Mouse (Mus musculus) heart, postnatal 36 days (tissue): Measurements from ENCODE around the gene Nebl. TPM values are rescaled to one million over a fixed set of nuclear protein-coding genes. Genes with fewer than 3 reads are reported as not detected.

Experiments used
- DNase-seq, 2 experiments: peaks; one replicate each; pipeline ENCODE4 v3.0.0; 2021 to 2022
- intact Hi-C: fragments of 180-260 bp; cut with DNase I; formaldehyde crosslinking; loops from one replicate; pipeline ENCODE4 v1.15.1; 2025
- total RNA-seq, 2 experiments: library from RNA; stranded (reverse); gene quantifications; 2 replicates each; pipeline ENCODE4 v1.2.3; 2021

Nebl gene
- total RNA-seq, 2 experiments from 2014 or later, result 359 to 378 TPM

DNA sequence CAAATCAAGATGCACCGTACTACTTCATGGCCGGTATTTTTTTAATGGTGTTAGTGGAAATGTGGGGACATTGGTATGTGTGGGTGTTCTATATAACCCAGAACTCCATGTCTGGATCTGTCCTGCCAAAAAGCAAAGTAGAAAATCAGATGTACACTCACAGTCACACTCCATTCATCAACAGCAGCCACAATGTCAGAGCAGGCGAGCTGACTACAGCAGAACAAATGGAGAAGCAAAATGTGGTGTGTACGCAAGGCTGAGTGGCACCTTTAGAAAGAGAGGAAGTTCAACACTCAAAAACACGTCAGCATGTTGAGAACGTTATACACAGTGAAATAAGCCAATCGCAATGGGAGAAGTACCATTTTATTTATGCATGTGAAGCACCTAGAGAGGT, 88.5 kb downstream of the Nebl start:
- DNase-seq, result no peak
- intact Hi-C loops, result loop anchor here (5.0 to 10.0 kb wide), 4 partner anchors 218 to 702 kb away; no protein-coding TSS in a partner anchor

DNA sequence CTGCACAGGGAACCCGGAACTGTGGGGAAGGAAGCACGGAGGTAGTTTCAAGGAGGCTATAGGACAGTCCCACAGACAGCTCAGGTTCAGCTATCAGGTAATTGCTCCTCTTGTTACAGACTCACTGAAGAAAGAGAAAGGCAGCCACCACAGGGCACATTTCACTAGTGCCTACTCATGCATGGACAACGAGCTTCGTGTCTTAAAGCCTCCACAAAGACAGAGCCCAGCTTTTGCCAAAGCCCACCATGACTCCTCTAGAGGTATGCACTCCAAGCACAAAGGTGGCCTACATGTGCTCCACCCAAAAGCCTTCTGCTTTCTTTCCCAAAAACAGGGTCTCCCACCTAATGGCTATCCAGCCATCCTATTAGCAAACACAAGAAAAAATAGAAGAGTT, 90.4 kb downstream of the Nebl start:
- no peak for DNase-seq
- intact Hi-C loops, result loop anchor here (5.0 to 10.0 kb wide), 4 partner anchors 216 to 704 kb away; no protein-coding TSS in a partner anchor

DNA sequence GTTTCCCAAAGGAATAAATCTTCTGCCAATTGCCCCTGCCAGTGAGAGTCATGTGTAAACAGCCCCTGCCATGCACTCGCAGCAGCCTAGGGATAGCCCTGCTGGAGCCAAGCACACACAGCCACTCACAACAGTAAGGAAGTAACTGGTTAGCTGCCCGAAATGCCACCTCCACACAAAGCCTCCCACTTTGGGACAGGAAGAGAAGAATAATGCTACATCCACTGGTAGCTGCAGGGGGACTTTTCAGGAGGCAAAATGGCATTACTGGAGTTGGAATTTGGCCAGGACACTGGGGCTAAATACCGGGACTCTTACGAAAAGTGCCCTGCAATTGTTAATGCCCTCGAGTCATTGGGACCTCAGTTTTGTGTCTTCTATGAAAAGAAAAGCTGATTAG, 92.6 kb downstream of the Nebl start:
- no peak for DNase-seq
- intact Hi-C loops, result no loop called here

DNA sequence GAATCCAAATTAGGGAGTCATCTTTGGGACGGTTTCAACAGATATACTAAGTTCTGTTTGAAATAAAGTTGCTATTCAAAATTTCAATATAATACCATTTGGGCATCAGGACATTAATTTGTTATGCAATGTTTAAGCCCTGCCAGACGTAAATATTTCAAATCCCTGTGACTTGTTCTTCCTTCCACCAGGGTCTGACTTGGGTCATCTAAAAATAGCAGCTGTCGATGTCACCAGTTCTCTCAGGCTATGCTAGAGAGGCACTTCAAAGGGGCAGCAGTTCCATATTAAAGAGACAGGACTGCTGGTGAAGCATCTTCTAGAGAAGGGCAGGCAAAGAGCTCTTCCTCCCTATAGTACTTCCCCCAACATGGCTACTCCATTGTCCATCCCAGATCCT, 107.3 kb downstream of the Nebl start:
- peak; percentile 5 to 9 for DNase-seq
- intact Hi-C loops, result loop anchor here (5.0 kb wide), 1 partner anchor 162 kb away; no protein-coding TSS in a partner anchor

DNA sequence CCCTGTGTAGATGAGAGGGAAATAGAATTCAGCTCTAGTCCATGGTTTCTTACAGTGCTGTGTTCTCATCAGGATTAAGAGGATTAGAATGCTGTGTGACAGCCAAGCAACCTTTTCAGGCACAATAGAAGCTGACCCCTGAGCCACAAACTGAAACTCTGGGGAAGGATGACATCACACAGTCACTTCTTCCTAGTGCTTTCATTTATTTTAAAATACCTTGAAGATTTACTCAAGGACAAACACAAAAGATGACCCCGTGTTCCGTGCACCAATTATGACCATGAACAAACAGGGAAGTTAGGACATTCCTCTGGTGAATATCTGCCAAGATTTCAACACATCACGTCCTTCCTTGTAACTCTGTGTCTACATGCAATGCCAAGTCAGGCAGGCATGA, 121.0 kb downstream of the Nebl start:
- no peak for DNase-seq
- intact Hi-C loops, result no loop called here

DNA sequence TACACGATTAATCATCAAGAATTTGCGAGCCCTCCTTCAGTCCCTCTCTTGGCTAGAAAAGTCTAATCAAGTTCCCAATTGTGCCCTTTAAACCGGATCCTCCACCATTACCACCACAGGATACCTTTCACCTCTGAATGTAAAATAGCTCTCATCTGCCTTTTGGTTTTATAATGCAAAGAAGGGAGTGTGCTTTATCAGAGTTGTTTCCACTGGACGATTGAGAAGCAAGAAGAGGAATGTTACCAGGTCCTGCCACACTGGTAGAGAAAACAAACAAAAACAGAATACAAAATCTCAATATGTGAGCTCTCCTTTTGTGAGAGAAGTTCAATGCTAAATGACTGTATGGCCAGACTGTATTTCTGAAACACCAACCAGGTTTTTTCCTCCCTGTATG, 127.7 kb downstream of the Nebl start:
- intact Hi-C loops, result no loop called here

DNA sequence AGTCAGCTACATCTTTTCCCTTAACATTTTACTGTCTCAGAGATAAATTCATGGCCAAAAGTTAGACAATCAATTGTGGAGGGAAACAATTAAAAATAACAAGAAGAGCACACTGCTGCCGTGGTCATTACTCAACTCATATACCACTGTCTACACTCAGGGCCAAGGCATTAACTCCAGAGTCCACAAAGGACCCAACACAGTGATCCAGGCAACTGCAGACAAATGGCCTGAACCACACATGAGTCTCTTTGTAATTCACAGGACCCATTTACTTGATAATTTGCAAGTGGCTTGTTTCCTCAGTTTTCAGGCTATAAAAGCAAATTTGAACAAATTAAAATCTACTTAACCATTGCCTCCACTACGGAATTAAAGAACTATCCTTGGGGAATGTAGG, 130.6 kb downstream of the Nebl start:
- no peak for DNase-seq
- intact Hi-C loops, result no loop called here

More for the DNA sequence above, 127.7 kb downstream of the Nebl start:
- no peak for DNase-seq

DNA sequence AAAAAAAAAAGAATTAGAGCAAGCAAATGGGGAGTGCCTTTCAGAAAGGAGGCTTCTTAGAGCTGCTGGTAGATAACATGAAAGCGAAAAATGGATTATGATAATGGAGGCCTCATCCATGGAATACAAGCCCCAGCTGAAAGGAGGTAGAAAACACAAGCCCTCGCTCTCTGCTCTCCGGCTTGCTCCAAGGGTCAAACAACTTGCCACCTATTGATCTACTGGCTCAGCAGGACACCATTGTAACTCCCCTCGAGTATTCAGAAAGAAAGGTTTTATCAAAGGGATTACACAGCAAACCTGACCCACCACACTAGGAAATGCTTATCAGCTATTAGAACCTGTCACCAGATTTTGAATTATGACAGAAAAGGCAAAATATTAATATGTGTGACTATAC, 131.4 kb downstream of the Nebl start:
- intact Hi-C loops, result no loop called here
- no peak for DNase-seq

DNA sequence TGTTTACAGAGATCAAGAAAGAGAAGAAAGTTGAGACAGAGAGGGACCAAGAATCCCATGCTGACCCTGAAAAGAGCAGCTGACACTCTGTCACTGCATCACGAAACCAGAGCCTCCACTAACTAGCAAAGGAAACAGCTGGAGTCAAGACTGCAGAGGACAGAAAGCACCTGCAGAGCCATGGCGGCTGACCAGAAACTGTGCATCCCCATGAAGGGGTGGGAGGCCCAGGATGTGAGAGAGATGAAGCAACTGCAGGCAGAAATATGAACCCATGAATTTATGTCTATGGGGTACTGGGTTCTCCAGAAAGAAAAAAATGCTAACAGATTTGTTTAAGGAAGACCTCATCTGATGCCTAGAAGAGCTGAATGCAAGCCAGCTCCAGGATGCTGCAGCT, 133.3 kb downstream of the Nebl start:
- intact Hi-C loops, result no loop called here
- no peak for DNase-seq

DNA sequence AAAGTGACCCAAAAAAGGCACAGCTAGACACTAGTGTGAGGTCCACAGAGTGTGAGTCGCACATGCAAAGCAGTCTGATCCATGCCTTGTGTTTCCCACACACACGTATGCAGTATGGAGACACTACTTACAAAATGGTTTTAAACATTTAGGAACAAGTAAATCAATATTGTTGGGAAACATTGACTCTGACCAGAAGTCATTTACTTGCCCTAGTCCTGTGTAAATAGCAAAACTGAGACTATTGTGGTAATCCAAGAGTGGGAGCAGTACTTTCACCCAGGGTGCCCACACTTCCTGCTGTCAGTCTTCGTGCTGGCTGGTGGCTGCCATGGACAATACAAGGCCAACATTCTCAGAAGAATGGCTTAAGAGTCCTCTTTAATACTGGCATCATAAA, 141.6 kb downstream of the Nebl start:
- no peak for DNase-seq
- intact Hi-C loops, result no loop called here

DNA sequence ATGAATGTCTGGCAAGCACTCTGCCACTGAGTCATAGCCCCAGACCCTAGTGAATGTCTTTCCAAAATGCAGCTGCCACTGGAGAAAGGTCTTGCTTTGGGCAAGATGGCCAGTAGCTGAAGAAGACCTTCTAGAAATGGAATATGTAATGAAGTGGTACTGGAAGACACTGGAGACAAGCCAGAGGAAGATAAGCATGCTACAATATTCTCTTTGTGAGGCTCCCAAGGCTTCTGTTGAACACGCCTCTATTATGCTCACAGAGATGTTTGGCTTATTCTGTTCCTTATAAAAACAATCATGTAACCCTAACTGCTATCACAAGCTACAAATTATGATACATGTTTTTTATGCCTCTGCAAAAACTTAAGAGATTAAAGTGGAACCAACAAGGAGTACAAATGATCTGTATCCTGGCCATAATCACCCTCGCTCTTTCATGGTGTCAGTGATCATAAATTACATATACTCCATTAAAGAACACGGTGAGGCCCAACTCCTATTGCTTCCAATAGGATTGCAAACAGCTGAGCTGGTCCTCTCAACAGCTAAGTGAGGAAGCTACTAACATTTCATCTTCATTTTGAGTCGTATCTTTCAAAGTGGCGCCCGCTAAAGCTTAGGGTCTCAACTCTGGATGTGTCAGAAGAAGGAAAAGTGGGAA, 145.8 kb downstream of the Nebl start:
- intact Hi-C loops, result no loop called here
- no peak for DNase-seq

DNA sequence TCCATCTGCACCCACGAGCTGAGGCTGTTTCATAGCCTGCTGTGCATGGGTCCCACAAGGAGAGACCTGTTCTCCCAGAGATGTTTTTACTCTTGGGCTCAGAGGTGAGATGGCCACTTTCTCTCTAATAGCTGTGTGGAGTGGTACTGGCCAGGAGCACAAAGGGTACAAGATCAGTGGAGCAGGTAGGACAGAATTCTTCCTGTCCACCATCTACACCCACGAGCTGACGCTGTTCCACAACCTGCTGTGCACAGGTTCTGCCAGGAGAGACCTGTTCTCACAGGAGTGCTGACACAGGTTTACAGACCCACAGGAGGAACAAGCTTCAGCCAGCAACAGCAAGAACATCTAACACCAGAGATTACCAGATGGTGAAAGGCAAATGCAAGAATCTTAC, 155.6 kb downstream of the Nebl start:
- intact Hi-C loops, result no loop called here
- DNase-seq, result no peak

DNA sequence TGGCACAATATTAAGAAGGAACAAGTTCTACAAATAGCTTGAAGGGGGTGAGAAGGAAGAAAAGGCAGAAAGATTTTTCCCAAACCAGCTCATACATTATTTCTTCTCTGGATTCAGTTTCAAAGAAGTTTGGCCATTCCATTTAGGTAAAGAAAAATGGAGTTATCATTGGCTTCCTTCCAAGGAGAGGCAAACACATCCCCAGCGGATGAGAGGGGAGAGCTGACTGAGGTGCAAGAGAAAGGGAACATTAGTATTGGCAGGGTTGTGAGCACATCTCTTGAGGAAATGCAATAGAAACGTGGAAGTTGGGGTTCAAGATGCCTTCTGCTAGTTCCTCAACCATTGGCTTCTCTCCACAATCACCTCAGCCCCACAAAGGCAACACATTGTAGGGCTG, 159.5 kb downstream of the Nebl start:
- intact Hi-C loops, result no loop called here

DNA sequence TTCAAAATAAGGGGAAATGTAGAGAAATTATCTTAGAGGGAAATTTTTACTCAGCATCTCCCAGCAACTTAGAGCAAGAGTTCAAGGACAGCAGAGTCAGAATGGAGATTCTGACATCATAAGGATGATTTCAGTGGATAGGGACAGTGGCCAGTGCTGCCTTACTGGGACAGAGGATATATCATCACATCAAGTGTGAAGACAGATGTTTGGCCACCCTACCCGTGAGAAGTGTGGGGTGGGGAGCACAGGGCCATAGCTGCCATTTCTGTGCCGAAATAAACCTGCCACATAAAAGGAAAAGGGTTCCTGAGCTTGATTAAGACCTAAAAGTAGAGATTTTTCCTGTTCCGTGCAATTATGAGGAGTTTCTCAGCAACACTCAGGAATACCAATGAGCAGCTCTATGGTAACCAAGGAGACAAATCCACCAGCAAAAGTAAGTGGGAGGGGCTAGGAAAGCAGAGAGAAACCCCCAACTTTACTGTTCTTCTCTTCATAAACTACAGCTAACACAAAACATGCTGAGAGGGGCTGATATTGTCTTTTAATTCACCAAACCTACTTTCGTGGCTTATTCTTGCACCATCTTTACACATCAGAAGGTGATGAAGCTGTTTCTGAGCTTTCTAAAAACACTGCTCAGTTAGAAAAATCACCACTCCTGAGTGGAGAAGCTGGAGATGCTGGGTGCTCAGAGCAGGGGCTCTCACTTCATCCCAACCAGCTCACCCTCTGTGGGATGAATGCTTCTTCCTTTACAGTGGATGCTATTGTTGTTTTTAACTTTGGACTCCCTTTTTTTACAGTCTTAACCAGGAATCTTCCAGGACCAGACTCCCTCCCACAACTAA, 172.1 kb downstream of the Nebl start:
- intact Hi-C loops, result no loop called here
- no peak for DNase-seq

More for the DNA sequence above, 159.5 kb downstream of the Nebl start:
- no peak for DNase-seq

DNA sequence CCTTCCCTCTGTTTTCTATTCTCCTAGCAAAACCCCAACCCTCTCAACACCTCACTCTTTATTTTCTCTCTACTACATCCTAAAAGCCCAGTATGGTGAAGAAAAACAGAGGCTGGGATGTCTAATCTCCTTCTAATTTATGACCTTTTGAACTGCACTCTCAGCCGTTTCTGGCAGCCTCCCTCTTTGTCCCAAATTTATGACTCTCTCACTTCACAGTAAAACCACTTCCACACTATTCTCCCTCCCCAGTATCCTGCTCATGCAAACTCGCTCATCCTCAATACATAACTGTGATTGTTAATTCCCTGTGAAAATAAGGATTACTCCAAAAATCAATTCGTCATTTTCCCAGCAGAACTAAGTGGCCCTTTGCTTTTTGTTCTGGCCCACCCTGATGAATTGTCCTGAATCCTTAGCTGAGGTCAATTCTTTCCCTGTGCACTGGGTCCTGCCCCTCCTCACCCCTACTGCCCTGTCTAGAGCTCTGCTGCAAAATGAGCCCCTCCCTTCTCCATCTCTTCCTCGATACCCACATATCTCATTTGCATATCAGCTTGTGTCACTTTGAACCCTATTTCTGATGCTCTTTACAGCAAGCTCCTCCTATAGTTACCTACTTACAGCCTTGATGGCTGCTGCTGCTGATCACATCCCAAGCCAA, 181.2 kb downstream of the Nebl start:
- intact Hi-C loops, result no loop called here
- no peak for DNase-seq

DNA sequence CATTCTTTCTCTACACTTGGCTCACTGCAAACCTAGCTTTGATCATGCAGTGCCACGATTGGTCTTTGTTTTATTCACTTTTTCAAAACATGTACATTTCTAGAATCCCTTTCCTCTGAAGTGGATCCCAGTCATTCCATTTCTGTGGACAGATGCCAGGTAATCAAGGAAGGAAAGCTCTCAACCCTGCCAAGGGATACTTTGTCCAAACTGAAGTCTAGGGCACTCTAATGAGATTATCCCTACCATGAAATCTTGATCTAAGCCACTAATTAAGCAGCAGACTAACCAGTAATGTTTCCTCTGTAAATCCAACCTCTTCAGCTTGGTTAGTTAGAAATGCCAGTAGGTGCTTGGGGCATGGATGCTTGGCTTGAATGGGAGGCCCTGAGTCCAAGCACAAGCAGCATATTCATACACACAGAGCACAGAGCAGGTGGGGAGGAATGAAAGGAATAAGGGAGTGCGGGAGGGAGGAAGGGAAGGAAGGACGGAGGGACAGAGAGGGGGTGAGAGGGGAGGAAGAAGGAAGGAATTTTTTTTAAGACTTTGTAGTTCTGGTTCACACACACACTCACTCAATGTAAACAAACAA, 184.8 kb downstream of the Nebl start:
- intact Hi-C loops, result no loop called here

DNA sequence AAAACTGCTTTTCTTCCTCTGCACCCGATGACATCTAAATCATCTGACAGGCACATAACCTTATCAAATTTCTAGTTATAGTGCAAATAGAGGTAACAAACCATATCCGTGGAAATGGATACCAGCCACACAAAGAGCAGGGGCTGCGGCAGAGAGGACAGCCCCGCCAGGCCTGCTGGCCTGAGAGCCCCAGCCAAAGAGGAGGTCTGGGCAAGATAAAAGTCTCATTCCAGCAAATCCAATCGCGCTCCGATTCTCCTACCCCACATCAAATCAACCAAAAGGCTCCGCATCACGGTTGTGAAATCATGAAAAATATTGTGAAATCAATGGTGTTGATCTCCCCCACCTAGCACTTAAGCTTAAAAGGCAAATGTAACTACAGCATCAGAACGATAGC, 191.5 kb downstream of the Nebl start:
- intact Hi-C loops, result no loop called here
- DNase-seq, result no peak

More for the DNA sequence above, 184.8 kb downstream of the Nebl start:
- no peak for DNase-seq

DNA sequence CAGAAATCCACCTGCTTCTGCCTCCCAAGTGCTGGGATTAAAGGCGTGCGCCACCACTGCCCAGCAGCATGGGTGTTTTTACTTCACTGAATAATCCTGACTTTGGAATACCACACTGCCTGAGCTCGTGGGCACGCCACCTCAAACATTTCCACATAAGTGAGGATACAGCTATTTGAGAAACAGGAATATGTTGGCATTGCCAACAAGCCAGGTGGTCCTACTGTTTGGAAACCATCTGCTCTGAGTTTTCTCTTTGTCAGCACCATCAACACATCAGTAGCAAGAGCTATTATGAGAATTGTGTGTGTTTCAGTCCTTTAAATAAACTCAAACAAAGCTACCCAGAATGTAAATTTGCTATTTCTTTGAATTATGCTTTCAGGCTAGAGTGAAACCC, 192.8 kb downstream of the Nebl start:
- no peak for DNase-seq
- intact Hi-C loops, result no loop called here

DNA sequence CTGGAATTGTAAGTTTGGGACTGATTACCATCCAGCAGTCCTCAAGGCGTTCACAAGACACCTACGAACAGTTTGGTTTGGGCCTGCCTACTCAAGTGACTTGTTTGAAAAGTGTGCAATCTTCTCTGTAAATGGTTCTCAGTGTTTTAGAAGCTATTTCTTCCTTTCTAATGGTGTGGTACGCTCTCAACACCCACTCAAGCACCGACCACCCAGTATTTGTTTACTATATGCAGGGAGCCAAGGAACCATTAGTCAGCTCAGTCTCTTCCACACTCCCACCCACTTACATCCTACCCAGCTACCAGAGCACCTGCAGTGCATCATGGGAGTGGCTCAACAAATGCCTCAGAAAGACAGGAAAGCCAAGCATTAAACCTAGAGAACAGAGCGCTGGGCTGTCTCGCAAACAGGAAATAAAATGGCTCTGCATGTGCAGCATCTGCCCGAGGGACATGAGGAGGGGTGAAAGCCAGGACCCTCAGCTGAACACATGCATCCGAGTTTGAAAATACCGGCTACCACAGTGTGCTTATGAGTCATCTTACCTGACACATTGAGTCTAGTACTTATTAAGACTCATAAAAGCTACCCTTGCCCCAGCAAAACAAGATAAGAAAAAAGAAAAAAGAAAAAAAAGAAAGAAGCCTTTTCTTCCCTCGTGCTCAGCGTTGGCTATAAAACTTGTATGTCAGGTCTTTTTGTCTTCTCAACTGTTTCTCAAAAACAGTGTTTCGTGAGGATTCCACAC, 199.7 kb downstream of the Nebl start:
- no peak for DNase-seq
- intact Hi-C loops, result no loop called here

DNA sequence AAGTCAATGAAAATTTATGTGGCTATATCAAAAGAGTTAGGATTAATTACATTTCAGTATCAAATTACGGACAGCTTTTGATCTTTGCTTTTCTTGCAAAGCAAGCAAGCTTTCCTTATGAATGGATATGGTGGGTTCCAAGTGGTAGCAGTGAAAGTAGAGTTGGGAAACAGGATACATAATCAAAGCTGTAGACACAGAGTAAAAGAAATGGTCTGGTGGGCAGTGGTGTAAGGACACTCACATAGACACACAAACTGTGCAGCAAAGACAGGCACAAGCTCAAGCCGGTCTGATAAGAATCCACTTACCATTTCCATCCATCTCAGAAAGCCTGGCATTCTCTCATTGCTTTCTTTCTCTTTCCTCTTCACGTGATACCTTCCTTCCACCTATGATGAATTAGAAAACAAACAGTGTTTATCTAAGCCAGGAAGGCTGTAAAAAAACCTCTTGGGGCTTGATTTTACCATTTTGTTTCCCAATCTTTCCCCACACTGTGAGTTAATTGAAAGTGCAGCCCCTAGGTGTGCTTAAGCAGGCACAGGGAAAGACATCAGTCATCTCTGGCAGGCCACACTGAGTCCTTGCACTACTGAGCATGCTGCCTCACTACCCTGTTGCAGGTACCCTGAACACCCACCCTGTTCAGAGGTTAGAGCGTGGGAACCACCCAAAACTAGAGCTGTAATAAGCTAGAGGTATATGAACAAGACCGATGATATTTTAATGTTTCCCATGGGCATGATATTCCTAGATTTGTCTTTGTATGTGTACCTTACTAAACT, 205.3 kb downstream of the Nebl start:
- DNase-seq, result no peak
- intact Hi-C loops, result no loop called here
